Mouse (Mus musculus) lung, postnatal 0 days (tissue): ENCODE measurements around the gene H6pd.

ENCODE experiments used
- CTCF ChIP-seq: IDR thresholded peaks from 2 replicates; pipeline ENCODE4 v1.5.1; 2016; ENCODE audit warnings: antibody characterized with exemption, mild to moderate bottlenecking
- EP300 ChIP-seq: IDR thresholded peaks from 2 replicates; pipeline ENCODE4 v1.6.1; 2016; ENCODE audit warnings: antibody characterized with exemption, mild to moderate bottlenecking, control low read depth

GRCm38 (mm10) chr4:149948119-149948518, 60.7 kb downstream of the H6pd start:
- no peak for TF ChIP-seq CTCF
- no peak for TF ChIP-seq EP300
